Mouse (Mus musculus) cerebellum, postnatal 14 days (tissue): ENCODE measurements around the gene Sptlc2.
"Not testable (repeated sequence)": the region's sequence is repeated elsewhere in the genome, so short reads cannot be mapped to it uniquely, and the experiment has no call there.

Source experiments
- DNase-seq, 2 experiments: peaks; one replicate each; pipeline ENCODE4 v3.0.0; 2021; ENCODE audit warnings: mixed read lengths in 2 of 2

Gene Sptlc2

DNA sequence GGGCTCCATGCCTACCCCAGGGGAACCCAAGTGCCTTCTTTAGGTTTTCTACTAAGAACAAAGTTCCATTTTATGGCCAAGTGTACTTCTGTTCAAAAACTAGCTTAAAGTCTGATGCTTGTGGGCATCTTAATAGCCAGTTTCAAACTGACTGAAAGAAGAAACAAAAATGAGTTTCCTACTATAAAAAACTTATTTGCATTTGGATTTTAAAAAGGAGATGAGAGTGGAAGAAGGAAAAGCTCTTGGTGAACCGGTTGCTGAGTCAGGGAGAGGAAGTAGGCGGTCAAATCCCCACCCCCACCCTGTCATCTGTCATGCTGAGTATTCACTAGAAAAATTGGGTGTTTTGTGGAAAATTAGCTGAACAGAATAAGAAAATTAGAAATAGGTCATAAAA is 57.9 kb downstream of the Sptlc2 start:
- no peak for DNase-seq

DNA sequence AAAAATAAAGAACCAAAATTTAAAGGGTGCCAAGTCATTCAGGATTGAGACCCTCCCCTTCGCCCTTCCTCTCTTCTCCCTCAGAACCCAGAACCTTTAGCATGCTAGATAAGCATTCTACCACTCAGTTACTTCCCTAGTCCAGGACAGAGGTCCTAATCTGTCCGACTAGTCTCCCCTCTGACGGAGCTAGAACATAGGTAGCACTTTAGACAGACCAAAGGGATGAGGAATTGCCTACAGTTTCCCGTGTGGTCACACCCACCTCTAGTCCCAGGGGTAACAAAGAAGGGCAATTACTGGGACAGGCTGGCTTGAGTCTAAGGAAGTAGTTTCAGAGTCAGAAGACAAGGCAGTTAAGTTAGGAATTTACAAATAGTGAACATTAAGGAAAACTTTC is 60.1 kb downstream of the Sptlc2 start:
- DNase-seq: no peak

DNA sequence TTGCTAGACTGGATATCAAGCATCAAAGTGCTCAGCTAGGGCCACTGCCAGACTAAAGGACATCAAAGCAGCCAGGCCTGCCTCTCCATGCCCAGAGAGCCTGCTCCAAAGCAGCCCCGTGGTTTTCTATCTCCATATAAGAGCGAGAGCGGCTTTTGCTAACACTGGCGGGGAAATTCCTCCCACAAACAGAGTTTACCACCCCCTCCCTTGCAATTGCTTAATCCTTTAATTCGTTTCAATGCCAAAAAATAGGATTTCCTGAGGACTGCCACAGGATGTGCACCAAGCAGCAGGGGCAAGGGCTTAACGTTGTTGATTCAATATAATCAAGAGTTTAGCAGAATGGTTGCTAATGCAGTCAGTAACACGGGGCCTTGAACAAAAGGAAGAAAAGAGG is 60.5 kb downstream of the Sptlc2 start:
- peak; percentile 25 to 38 for DNase-seq

DNA sequence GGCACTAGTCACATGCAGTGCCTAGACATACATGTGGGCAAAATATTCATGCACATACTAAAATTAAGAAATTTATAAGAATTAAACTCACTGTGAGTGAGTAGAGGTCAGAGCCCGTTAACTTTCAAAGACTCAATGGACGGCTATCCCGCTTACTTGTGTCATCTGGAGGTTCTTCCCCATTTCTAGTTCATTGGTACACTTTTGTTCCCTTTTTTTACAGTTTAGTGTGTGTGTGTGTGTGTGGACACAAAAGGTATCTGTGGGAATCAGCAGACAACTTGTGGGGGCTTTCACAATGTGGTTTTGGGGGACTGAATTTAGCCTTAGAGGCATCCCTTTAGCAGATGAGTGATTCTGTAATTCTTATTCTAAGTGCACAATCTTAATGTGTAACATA is 62.7 kb downstream of the Sptlc2 start:
- no peak for DNase-seq

DNA sequence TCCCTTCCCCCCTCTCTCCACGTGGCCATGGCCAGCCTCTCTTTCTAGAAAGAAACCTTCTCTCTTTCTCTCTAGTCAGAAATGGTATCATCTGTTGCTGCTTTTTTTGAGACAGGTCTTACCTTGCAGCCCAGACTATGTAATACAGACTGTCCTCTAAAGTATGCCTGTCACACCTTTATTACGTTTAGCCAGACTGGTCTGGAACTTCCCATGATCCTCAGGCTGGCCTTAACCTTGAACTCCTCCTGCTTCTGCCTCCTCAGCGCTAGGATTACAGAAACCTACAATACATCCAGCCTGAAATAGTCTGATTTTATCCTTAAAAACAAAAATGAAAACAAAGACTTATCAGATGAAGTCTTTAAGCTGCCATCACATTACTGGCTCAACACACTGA is 68.9 kb downstream of the Sptlc2 start:
- DNase-seq: no peak

DNA sequence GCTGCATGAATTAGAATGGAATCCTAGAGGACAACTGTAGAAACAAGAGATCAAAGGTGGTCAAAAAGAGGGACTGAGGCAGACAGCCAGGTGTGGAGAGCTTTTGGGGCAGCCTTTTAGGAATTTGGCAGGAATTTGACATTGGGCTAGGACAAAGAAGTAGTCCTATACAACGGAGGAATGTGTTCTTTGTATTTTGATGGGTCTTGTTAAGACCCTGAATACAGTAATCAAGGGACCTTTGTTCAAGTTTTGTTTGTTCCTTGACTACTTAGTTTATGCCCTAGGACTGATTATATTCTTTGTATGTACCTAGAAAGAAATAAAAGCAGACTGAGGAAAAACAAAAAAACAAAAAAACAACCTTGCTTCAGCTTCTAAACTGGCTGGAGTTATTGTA is 70.2 kb downstream of the Sptlc2 start:
- DNase-seq: no peak

DNA sequence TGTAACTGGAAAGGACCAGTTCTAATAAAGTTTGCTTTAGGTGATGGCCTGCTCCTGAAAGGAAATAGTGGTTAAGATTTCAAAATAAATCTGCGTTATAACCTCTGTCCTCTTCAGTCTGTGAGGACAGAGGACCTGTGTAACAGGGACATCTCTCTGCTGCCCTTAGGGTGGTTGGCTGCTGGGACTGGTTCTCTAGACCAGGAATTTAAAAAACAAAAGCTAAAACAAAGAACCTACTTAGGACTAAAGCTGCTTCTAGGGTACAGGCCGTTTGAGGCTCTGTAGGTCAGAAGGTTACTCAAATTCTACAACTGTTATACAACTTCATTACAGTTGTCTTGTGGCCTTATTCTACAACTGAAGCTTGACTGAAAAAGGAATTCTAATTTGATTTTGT is 75.1 kb downstream of the Sptlc2 start:
- DNase-seq: no peak

DNA sequence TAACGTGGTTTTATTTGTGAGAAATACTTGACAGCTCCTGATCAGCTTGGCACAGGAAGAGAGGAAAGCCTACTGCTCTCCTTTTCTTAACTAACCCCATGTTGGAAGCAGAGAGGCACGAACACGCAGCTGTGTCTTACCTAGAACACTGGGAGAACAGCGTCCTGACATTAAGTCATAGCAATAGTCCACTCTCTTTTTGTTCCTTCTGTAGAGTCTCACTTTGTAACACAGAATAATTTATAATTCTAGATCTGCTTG is 81.6 kb downstream of the Sptlc2 start:
- DNase-seq: not testable (repeated sequence)

DNA sequence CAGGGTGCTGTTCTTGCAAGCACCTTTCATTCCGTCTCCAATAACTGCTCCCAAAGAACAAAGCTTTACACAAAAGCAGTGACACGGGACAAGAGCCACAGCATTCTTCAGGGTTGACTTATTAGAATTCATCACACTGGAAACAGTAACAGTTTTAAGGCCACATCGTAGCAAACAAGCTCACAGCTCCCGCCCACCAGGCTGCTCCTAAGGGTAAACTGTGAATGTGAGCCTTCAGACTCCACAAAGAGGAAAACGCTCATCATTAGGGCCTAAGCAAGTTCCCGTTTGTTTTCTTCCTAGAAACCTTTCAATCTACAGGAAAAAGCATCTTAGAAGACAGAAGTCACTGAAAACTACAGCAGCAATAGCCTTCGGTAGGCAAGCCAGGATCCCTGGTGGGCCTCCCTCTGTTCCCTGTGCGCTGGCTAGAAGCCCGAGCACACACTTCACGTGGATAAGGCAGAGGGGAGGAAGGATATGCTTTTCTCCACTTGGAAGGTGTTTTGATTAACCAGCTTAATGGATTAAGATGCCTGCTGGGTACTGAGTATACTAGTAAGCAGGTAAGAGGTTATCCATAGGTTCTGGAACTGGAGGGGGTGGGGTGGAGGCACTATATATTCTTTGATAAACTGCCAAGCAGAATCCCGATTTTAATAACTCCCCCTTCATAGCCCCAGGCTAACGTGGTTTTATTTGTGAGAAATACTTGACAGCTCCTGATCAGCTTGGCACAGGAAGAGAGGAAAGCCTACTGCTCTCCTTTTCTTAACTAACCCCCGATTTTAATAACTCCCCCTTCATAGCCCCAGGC is 82.2 kb downstream of the Sptlc2 start:
- peak; percentile 64 to 75 for DNase-seq

DNA sequence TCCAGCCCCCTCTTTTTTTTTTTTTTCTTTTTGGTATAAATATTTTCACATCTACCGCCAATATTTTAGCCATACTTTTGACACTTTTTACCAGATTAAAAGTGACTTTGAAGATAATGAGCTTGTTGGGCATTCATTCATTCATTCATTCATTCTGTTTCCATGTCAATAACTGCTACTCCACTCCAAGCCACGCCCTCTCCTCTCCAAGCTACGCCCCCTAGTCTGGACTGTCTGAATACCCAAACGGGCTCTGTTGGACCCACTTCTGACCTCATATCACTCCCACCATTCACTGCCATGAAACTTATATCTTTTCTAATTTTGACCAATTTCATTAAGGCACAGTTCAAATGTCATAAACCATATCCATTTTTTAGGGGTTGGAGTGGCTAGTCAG is 87.0 kb downstream of the Sptlc2 start:
- DNase-seq: no peak

DNA sequence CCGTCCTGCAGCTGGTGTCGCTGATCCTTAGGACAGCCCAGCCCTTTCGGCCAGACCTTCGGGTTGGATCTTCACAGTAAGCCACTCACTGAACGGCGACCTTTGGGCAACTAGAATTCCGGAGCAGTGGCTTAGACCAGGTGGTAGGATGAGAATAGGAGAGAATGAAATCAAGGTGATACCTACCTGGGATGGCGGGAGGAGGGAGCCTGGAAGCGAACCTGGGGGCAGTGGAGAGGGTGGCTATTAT is 87.8 kb downstream of the Sptlc2 start:
- no peak for DNase-seq

DNA sequence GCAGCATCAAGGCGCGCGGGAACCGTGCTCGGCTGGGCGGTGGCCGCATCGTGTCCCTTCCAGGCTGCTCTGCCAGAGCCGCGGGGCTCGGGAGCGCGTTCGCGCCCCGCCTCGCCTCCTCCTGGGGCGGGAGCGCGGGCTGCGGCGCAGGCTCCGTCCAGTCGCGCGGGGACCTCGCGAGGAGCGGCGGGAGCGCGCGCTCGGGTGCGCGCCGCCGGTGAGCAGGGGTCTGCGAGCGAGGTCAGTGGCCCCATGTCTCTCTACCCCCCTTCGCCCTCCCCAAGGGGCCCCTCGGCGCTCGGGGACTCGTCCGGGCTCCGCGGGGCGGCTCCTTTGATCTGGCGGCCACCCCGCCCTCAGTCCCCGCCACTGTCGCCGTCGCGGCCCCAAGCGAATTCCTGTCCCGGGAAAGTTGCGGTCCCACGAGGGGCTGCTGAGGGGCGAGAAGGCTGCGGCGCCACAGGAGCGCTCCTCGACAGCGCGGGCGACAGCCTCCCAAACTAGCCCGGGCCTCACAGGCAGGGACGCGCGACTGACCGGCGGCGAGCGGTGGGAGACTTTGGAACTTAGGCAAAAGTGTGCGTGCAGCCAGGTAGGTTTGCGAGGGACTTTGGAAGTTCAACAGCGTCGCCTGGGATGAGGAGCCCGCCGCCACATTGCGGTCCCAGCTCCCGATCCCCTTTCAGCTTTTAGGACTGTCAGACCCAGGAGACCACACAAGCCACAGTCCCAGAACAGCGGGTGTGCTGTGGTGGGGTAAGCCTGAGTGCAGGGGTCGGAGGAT is 88.3 kb downstream of the Sptlc2 start, which contains the start of gene Ism2:
Gene Ism2, minus strand, starts transcription at position 49 of the 784 bp plus-strand sequence.
- peak in 1 of 2 experiments; percentile 56 for DNase-seq

DNA sequence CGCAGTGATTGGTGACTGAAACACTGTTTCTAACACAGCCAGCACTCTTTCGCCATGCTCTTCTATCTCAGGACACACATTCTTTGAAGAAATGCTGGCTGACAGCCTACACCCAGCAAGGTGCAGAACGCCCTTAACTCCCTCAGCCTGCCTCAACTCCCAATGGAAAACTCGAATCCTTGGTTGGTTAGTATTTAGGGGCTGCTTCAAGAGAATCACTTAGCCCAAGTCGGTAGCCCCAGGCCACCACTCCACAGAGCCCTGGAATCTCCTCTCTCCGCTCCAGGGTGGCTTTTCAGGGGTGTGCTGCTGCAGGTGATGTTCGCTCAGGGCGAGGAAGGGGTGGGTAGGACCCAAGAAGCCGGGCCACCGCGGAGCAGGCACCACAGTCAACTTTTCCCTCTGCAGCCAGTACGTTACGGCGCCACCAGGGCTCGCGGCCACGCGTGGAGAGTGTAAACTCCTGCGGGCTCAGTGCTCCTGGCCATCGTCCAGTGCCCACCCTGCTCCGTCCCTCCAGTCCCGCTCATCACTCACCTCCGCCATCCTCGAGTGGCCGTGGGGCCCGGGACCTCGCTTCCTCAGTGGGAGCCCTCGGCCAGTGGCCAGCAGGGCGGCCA is 89.0 kb downstream of the Sptlc2 start:
- peak in 1 of 2 experiments; percentile 49 for DNase-seq

DNA sequence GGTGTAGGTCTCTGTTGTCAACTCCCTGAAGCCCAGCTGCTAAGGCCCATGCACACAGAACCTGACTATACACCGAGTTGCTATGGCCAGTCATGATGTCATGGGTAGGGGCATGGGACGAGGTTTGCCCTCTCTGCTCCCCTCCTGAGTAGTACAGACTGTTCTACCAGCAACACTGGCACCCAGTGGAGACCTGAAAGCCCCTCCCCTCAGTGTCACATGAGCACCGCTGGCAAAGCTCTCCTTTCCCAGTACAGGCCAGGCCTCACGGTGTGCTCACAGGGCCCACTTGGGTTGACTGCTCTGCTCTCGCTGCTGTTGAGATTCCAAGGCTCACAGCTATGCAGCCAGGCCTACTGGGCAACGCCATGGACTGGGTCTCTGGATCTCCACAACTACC is 94.2 kb downstream of the Sptlc2 start:
- DNase-seq: no peak

DNA sequence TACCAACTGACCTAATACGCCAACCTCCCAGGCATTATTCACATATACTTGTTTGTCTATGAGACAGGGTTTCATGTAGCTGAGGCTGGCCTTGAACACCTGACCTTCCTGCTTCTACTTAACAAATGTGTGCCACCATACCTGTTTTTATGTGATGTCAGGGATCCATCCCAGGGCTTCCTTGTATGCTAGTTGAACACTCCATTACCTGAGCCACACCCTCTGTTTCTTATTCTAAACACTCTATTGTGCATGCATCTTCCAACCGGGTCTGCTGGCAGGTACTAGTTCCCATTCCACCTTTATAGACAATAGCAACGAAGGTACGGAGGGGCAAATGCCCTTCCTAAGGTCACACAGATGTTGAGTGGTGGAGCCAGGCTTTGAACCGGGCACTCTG is 99.1 kb downstream of the Sptlc2 start:
- DNase-seq: no peak

DNA sequence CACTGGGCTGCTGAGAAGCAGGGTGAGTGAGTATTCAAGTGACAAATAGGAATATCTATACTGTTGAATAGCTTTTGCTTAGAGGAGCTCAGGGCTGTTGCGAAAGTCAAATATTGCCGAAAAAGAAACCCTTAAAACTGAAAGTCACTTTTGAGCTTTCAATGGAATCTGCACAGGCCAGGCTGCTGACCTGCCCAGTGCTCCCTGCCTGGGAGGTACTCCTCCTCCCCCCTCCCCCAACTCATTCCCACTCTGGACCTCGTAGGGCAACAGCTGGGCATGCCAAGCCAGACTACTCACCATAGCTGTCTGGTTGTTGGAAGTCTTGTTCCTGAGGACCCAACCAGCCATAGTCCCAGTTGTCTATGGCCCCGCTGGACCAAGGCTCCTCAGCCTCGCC is 103.4 kb downstream of the Sptlc2 start:
- no peak for DNase-seq

DNA sequence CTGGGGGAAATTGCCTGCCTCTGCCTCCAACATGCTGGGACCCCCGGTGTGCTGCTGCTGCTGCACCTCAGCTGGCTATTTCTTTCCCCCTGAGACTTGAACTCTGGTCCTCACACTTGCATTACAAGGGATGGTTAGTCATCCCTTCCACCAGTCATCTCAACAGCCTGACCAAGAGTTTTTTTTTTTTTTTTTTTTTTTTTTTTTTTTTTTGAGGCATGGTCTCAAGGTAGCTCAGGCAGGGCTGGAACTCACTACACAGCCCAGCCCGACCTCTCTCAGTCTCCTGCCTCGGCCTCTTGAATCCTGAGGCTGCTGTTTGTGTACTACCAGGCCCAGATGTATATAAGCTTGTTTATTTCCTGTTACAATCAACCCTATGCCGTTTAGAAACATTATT is 103.9 kb downstream of the Sptlc2 start:
- DNase-seq: no peak

DNA sequence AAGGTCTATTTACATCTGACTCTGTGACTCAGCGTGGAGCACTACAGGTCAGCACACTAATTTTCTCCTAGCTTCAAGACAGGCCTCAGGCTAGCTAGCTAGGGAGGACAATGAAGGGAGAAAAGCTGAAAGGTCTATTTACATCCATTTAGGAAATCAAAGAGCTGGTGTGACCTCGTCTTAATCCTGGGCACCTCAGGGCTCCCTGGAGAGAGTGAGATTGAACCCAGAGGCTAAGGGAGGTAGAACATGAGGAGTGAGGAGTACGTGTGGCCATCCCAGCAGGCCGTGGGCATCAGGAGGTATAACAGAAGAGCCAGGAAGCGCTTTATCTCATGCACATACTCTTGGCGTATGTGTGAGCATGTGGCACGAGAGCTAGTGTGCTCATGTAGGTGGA is 104.4 kb downstream of the Sptlc2 start:
- no peak for DNase-seq

DNA sequence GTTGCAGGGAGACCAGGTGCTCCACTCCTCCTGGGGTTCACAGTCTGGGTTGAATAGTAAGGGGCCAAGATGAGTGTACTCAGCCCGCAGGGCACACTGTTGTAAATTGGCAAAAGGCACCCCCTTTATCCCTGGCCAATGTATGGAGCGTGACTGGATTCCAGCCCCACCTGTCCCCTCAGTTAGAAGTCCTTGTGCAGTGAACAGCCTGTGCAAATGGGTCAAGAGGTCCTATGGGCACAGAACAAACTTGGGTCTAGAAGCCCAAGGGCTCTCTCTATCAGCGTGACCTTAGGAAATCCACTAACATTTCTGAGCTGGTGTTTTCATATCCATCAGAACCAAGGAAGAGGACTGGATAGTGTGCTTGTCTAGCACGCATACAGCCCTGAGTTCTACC is 105.4 kb downstream of the Sptlc2 start:
- DNase-seq: no peak

DNA sequence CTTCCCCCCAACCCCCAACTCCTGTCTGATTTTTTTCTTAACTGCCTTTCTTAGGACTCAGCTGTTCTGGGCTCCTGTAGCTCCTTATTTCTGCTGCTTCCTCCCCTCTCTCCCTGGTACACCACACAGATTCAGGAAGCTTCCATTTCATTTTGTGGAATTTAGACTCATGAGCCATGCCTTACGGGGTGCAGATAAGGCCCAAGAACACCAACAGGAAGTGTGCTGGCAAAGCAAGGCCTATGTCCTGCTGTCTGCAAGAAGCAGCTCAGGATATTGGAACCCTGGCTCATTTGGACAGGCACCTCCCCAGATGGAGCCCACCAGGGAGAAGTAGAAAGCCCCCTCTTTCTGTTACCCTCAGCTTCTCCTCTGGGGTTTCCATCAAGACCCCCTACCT is 106.4 kb downstream of the Sptlc2 start:
- DNase-seq: no peak

DNA sequence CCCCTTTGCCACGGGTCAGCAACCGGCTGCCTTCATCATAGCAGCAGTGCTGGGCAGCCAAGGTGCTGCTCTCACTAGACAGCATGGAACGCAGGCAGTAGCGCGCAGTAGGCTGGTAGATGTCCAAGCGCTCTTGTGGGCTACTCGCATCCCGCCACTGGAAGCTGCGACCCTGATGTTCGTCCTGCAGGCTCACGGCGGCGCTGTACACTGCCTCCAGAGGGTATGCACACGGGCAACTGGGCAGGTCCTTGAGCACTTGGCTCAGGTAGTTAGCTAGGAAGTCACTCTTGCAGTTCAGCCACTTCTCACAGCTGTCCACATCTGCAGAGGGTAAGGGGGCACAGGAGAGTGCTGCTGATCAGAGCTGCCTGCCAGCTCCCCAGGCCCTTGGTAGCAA is 108.3 kb downstream of the Sptlc2 start:
- DNase-seq: no peak

DNA sequence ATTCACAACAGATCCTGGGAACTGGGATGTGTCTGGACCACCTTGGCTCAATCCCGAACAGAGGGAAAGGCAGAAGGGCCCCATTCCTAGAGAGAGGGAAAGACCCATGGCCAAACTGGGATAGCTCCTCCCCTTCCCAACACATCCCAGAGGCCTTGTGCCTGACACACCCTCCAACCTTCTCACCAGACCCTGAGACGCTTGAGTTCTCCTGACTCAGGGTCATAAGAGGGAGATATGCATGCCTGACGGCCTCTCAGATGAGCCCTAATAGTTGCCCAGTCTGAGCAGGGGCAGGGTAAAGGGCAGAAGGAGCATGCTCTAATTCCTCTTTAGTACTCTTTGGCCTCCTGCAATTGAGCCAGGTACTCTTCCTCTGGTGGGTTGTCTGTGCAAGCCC is 108.8 kb downstream of the Sptlc2 start:
- DNase-seq: no peak

DNA sequence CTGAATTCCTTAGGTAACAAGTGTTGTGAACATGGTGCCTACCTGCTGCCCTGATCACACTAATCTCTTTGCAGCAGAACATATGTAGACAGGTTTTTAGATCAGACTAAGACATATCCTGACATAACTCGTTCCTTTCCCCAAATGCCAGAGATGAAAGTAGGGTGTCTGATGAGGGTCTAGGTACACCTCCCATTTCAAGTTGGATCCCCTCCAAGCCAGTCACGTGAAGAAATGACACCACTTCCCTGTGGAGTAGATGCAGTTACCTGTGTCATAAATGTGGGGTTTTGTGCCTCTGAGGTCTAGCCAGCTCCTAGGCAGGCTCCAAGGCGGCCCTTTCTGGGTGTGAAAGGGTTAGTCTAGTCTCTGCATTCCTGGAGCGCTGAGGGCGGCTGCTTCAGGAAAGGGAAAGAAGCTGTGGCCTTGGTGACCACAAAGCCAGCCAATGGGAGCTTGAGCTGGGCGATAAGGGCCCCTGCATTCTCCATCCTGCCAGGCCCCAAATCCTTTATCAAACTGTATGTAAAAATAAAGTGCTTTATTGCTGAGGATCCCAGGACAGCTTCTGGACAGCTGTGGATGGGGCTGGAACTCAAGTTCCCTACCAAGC is 109.9 kb downstream of the Sptlc2 start:
- no peak for DNase-seq

DNA sequence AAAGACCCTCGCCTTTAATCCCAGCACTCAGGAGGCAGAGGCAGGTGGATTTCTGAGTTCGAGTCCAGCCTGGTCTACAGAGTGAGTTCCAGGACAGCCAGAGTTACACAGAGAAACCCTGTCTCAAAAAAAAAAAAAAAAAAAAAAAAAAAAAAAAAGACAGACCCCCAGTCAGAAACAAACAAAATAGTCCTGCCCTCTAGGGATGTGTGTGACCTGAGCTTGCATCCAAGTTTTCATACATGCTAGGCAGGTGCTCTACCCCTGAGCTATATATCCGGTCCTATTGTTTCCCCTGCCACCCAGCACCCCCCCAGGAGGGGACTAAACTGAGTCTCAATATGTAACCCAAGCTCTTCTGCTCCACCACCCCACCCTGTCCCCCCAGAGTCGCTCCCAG is 110.9 kb downstream of the Sptlc2 start:
- not testable (repeated sequence) for DNase-seq
